Mouse (Mus musculus) midbrain, embryonic 14.5 days (tissue): ENCODE data around the gene Dtx4. TPM values are rescaled to one million over a fixed set of nuclear protein-coding genes. Genes with fewer than 3 reads are reported as not detected.

ENCODE experiments used
- ATAC-seq: fragments of 200-750 bp; cut with Nextera tagmentation; 2 replicates; pipeline ENCODE4 v1.8.0; 2017; ENCODE audit warnings: moderate number of reproducible peaks, moderate library complexity; ENCODE audit not compliant: low FRiP score, low TSS enrichment
- DNase-seq: peaks from one replicate; pipeline ENCODE4 v3.0.0-alpha.2; 2015
- H3K27ac ChIP-seq: fragments of 300-500 bp; sonication (generic); replicated peaks from 2 replicates; pipeline ENCODE4 v1.5.1; 2014; ENCODE audit warnings: mild to moderate bottlenecking, low read depth, low read length, moderate library complexity
- H3K27me3 ChIP-seq: fragments of 300-500 bp; sonication (generic); 2 replicates; pipeline ENCODE4 v1.6.1; 2014; ENCODE audit warnings: low read length, control low read depth, mixed read lengths; ENCODE audit not compliant: control insufficient read depth, insufficient read depth
- H3K36me3 ChIP-seq: fragments of 300-500 bp; sonication (generic); 2 replicates; pipeline ENCODE4 v1.6.1; 2014; ENCODE audit warnings: low read length, control low read depth; ENCODE audit not compliant: control insufficient read depth, insufficient read depth
- H3K4me1 ChIP-seq: fragments of 300-500 bp; sonication (generic); 2 replicates; pipeline ENCODE4 v1.6.1; 2014; ENCODE audit warnings: mild to moderate bottlenecking, antibody characterized with exemption, low read length, control low read depth; ENCODE audit not compliant: control insufficient read depth, insufficient read depth
- H3K4me2 ChIP-seq: fragments of 300-500 bp; sonication (generic); 2 replicates; pipeline ENCODE4 v1.6.1; 2014; ENCODE audit warnings: mild to moderate bottlenecking, low read length, moderate library complexity
- H3K4me3 ChIP-seq: fragments of 300-500 bp; sonication (generic); replicated peaks from 2 replicates; pipeline ENCODE4 v1.5.1; 2014; ENCODE audit warnings: low read depth, low read length
- H3K9ac ChIP-seq: fragments of 300-500 bp; sonication (generic); replicated peaks from 2 replicates; pipeline ENCODE4 v1.6.1; 2014; ENCODE audit warnings: mild to moderate bottlenecking, low read length, moderate library complexity
- H3K9me3 ChIP-seq: fragments of 300-500 bp; sonication (generic); 2 replicates; pipeline ENCODE4 v1.6.1; 2016; ENCODE audit warnings: low read length, control low read depth, mixed read lengths; ENCODE audit not compliant: control insufficient read depth
- WGBS: fragments of 180-500 bp; shearing (Covaris S2); extraction: QIAGEN DNeasy Blood & Tissue Kit; methylation state at CpG from one replicate; pipeline ENCODE4 v1.1.7; 2014; 5-methylcytosine and 5-hydroxymethylcytosine counted together
- polyA plus RNA-seq: library from polyadenylated mRNA; unstranded; fragments of >200 nt; fragmentation: Nextera tagmentation; extraction: Ambion mirVana; gene quantifications from 2 replicates; pipeline ENCODE4 v1.2.1, GENCODE M21; 2014

The Dtx4 gene
- polyA plus RNA-seq, 1 experiment from 2014 or later, result 46.0 TPM

- H3K36me3 ChIP-seq, result peaks cover 52% of the 10 kb centered on the region
- peak overlapping the region; percentile 81 for H3K27ac ChIP-seq
- peak; percentile 84 for ATAC-seq
- no peaks in the 10 kb centered on the region for H3K9me3 ChIP-seq
- 3% methylated on average over 8 of the region's 8 CpGs for WGBS
- H3K4me3 ChIP-seq, result 0 out of 2 replicates have a peak overlapping the region, but pooled peaks have one; percentile 1
- H3K9ac ChIP-seq, result no peak overlapping the region; the same call in 1 of the 2 replicates
- DNase-seq, result peak; percentile 81
- peaks cover 40% of the 10 kb centered on the region for H3K4me1 ChIP-seq
- peak overlapping the region; percentile 30 for H3K4me2 ChIP-seq
- H3K27me3 ChIP-seq, result no peaks in the 10 kb centered on the region
Observed at GRCm38 (mm10) chr19:12488969-12489674, 12.1 kb downstream of the Dtx4 start.

GRCm38 (mm10) chr19:12488205-12488966, 12.9 kb downstream of the Dtx4 start:
- peak; percentile 32; the same call in 1 of the 2 replicates for ATAC-seq
- H3K4me1 ChIP-seq, result peaks cover 40% of the 10 kb centered on the region

DNA sequence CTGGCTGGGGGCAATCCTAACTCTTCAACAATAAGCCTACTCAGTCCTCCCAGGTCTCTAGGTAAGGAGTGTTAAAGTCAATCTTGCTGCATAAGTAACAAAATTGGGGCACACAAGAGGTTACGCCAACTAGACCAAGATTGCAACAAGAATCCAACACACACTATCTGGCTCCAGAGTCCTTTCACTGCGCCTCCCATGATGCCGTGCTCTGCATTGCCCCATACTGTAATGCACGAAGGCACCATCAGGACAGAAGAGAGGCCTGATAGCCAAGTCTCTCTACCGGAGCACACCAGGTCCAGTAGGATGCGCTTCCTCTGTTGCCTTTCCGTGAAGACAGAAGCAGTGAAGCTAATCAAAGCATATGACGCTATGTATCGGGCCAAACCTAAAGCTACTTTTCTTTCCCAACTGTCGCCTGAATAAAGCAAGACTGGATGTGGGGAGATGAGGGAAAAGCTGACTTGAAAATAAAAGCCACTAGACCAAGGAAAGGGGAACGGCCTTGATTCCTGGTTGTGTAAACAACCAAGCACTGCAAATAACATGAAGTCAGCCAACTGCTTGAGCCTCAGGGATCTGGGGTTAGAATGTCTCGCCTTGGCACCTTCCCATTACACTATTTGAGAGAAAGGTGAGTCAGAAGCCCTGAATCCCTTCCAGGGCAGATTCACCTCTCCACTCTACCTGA, 13.6 kb downstream of the Dtx4 start:
- no peaks in the 10 kb centered on the region for H3K27me3 ChIP-seq
- H3K9ac ChIP-seq, result no peak overlapping the region
- H3K36me3 ChIP-seq, result peaks cover 67% of the 10 kb centered on the region
- 80% methylated on average over 12 of the region's 12 CpGs for WGBS
- DNase-seq (no peak), ATAC-seq (no peak)
- no peaks in the 10 kb centered on the region for H3K9me3 ChIP-seq
- no peak overlapping the region for H3K4me2 ChIP-seq
- peaks cover 40% of the 10 kb centered on the region for H3K4me1 ChIP-seq
- H3K4me3 ChIP-seq, result no peak overlapping the region
- peak overlapping the region; percentile 81; the same call in 1 of the 2 replicates for H3K27ac ChIP-seq

More at GRCm38 (mm10) chr19:12488205-12488966, 12.9 kb downstream of the Dtx4 start:
- Histone ChIP-seq H3K27ac (peak overlapping the region; percentile 81), H3K4me3 (0 out of 2 replicates have a peak overlapping the region, but pooled peaks have one; percentile 1), H3K9me3 (no peaks in the 10 kb centered on the region), H3K27me3 (no peaks in the 10 kb centered on the region), H3K9ac (no peak overlapping the region; the same call in 1 of the 2 replicates), H3K36me3 (peaks cover 59% of the 10 kb centered on the region), H3K4me2 (peak overlapping the region; percentile 30)
- 3% methylated on average over 9 of the region's 9 CpGs for WGBS
- peak; percentile 54 for DNase-seq

GRCm38 (mm10) chr19:12486875-12487274, 14.4 kb downstream of the Dtx4 start:
- peak overlapping the region; percentile 4; the same call in 1 of the 2 replicates for H3K27ac ChIP-seq
- H3K27me3 ChIP-seq, result no peaks in the 10 kb centered on the region
- DNase-seq, result no peak
- H3K4me2 ChIP-seq, result no peak overlapping the region
- no peak overlapping the region for H3K9ac ChIP-seq
- whole genome bisulfite sequencing, result 65% methylated on average over 6 of the region's 6 CpGs
- H3K36me3 ChIP-seq, result peaks cover 70% of the 10 kb centered on the region
- no peak for ATAC-seq
- H3K9me3 ChIP-seq, result no peaks in the 10 kb centered on the region
- no peak overlapping the region for H3K4me3 ChIP-seq
- H3K4me1 ChIP-seq, result peaks cover 40% of the 10 kb centered on the region

GRCm38 (mm10) chr19:12485631-12486030, 15.6 kb downstream of the Dtx4 start:
- peaks cover 71% of the 10 kb centered on the region for H3K36me3 ChIP-seq
- no peak overlapping the region for H3K4me2 ChIP-seq
- H3K9ac ChIP-seq, result no peak overlapping the region
- no peaks in the 10 kb centered on the region for H3K9me3 ChIP-seq
- no peak for DNase-seq
- no peak overlapping the region for H3K27ac ChIP-seq
- WGBS, result 66% methylated on average over 3 of the region's 3 CpGs
- no peak for ATAC-seq
- H3K4me3 ChIP-seq, result no peak overlapping the region
- no peaks in the 10 kb centered on the region for H3K27me3 ChIP-seq
- H3K4me1 ChIP-seq, result peaks cover 35% of the 10 kb centered on the region

DNA sequence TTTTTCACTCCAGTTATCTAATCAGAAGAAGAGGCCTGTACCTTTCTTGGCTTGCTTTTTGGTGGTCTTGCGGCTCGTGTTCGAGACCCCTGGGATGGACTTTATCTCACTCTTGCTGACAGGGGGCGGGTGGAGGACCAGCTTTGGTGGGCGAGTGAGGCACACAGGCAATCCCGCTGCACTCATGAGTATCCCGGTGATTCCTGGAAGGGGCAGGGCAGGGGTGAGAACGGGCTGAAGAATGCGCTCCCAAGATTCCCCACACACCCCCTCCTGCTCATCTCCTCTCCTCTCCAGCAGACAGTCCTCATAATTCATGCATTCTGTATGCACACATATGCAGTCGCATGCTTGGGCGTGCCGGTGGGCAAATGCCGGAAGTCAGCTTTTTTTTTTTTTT, 16.0 kb downstream of the Dtx4 start:
- Histone ChIP-seq H3K9me3 (no peaks in the 10 kb centered on the region), H3K4me1 (peaks cover 31% of the 10 kb centered on the region), H3K27me3 (no peaks in the 10 kb centered on the region), H3K36me3 (peaks cover 71% of the 10 kb centered on the region), H3K4me3 (no peak overlapping the region), H3K9ac (no peak overlapping the region), H3K4me2 (no peak overlapping the region), H3K27ac (no peak overlapping the region)
- ATAC-seq (no peak), DNase-seq (no peak)
- WGBS, result 86% methylated on average over 13 of the region's 13 CpGs

DNA sequence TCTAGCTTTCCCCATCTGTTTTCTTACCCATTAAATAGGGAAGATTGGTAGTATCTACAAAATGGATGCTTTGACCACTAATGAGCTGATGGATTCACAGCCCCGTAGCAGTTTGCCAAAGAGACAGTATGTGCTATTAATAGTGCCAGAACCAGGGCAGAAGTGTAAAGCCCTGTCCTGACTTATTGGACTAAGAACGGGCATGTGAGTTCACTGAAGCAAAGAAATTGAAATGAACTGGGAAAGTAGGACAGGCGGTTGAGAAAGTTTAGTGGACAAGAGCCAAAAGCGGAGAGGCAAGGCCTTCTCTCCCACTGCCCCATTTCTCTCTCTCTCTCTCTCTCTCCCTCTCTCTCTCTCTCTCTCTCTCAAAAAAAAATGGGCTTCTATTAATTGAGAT, 17.0 kb downstream of the Dtx4 start:
- H3K9ac ChIP-seq, result no peak overlapping the region
- H3K4me2 ChIP-seq, result no peak overlapping the region
- no peak for DNase-seq
- H3K9me3 ChIP-seq, result no peaks in the 10 kb centered on the region
- no peak for ATAC-seq
- H3K27ac ChIP-seq, result no peak overlapping the region
- H3K27me3 ChIP-seq, result no peaks in the 10 kb centered on the region
- peaks cover 23% of the 10 kb centered on the region for H3K4me1 ChIP-seq
- 59% methylated on average over 4 of the region's 4 CpGs for WGBS
- no peak overlapping the region for H3K4me3 ChIP-seq
- H3K36me3 ChIP-seq, result peaks cover 77% of the 10 kb centered on the region

DNA sequence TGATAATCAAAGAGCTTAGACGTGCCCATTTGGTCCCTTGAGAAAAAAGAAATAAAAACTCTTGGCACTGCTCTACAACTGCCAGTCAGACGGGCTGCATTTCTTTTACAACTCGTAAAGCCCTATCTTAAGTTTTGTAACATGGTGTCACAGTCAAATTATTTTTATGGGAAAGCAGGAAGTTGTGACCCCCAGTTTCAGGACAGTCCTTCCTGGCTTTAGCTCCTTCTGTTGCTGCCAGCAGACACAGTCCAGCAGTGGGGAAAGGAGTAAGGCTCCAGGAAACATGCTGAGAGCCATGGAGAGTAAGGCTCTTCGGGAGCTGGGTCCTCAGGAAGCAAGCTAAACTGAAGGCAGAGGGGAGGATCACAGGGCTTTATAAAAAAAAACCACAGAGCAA, 17.5 kb downstream of the Dtx4 start:
- Histone ChIP-seq H3K36me3 (peaks cover 81% of the 10 kb centered on the region), H3K27ac (no peak overlapping the region), H3K4me1 (peaks cover 19% of the 10 kb centered on the region), H3K4me3 (no peak overlapping the region), H3K9ac (no peak overlapping the region), H3K9me3 (no peaks in the 10 kb centered on the region), H3K27me3 (no peaks in the 10 kb centered on the region), H3K4me2 (no peak overlapping the region)
- no peak for ATAC-seq
- no peak for DNase-seq
- WGBS, result 79% methylated on average over 4 of the region's 4 CpGs
